In genomic region chr9:9412460-9413181, GRCm38 (mm10) we compare ENCODE assay signal across 14 mouse cellular contexts.
DNase-seq lines count a peak whose midpoint lies in the region; ATAC-seq and TF ChIP-seq lines count a peak whose summit lies in the region.
"Had no signal": no experiment of that assay in that cellular context is flagged by ENCODE, and none has a peak within 500 bp of the region (broad histone marks: within the 10 kb centered on the region; RNA-seq: fewer than 3 reads in every experiment).

No protein-coding gene starts in this region.

- no peak overlapping the region for H3K9ac ChIP-seq in midbrain, postnatal 0 days (replicated peaks; ENCODE audit: low read length, poor library complexity, severe bottlenecking)
- H3K9ac ChIP-seq in midbrain, embryonic 13.5 days (replicated peaks): no peak overlapping the region
- H3K9ac ChIP-seq in heart, embryonic 14.5 days (ENCODE audit: low read length): no peak overlapping the region
- H3K9ac ChIP-seq: liver, embryonic 15.5 days; neural tube, embryonic 13.5 days had no signal

- WGBS in midbrain, postnatal 0 days: 64% methylated on average over 3 of the region's 3 CpGs
- WGBS in midbrain, embryonic 13.5 days: 76% methylated on average over 3 of the region's 3 CpGs
- 37% methylated on average over 3 of the region's 3 CpGs for WGBS in heart, embryonic 14.5 days

- H3K27ac ChIP-seq in midbrain, postnatal 0 days (ENCODE audit: low read depth, low read length): no peak overlapping the region
- no peak overlapping the region for H3K27ac ChIP-seq in midbrain, embryonic 13.5 days
- H3K27ac ChIP-seq in heart, embryonic 14.5 days (replicated peaks in 1 of 2; ENCODE audit: control insufficient read depth in 1 of 2, insufficient read depth in 1 of 2, low read depth in 2 of 2, low read length in 2 of 2): peak overlapping the region in 1 of 2 experiments; percentile 35; a peak in 1 of 4 replicates
- H3K27ac ChIP-seq: liver, embryonic 15.5 days; neural tube, embryonic 13.5 days had no signal

- ATAC-seq in midbrain, postnatal 0 days (ENCODE audit: low FRiP score): no peak
- ATAC-seq in midbrain, embryonic 13.5 days: no peak
- ATAC-seq in heart, embryonic 14.5 days (ENCODE audit: insufficient number of reproducible peaks, insufficient read depth, low FRiP score, low read depth): peak; percentile 78
- peak; percentile 72 for ATAC-seq in megakaryocyte progenitor cell, adult 5-6 weeks (replicated peaks; ENCODE audit: poor library complexity)

- no peak for TF ChIP-seq CTCF in midbrain, postnatal 0 days (IDR thresholded peaks at IDR 0.05)

- no peaks in the 10 kb centered on the region for H3K36me3 ChIP-seq in midbrain, postnatal 0 days (ENCODE audit: insufficient read depth, low read length)
- H3K36me3 ChIP-seq in midbrain, embryonic 13.5 days: no peaks in the 10 kb centered on the region
- H3K36me3 ChIP-seq in heart, embryonic 14.5 days (ENCODE audit: control insufficient read depth, insufficient read depth, low read length): no peaks in the 10 kb centered on the region
- H3K36me3 ChIP-seq: liver, embryonic 15.5 days; neural tube, embryonic 13.5 days had no signal

- peak; percentile 39 to 42 for DNase-seq in cerebellum, postnatal 14 days
- DNase-seq in cerebellum, postnatal 4 days (ENCODE audit: low spot score in 2 of 2): no peak
- DNase-seq in midbrain, postnatal 0 days (ENCODE audit: low spot score): peak; percentile 40
- DNase-seq in thymus, adult 18-20 months: no peak
- no peak for DNase-seq in urinary bladder, postnatal 25 days (ENCODE audit: low spot score)
- DNase-seq: adrenal gland, postnatal 36 days; embryo, embryonic 11 days; kidney, postnatal 10 days; spleen, adult 18-20 months had no signal

- no peaks in the 10 kb centered on the region for H3K27me3 ChIP-seq in midbrain, postnatal 0 days (ENCODE audit: insufficient read depth, low read length)
- no peaks in the 10 kb centered on the region for H3K27me3 ChIP-seq in midbrain, embryonic 13.5 days
- H3K27me3 ChIP-seq in heart, embryonic 14.5 days (ENCODE audit: control insufficient read depth, insufficient read depth, low read length): no peaks in the 10 kb centered on the region
- H3K27me3 ChIP-seq: liver, embryonic 15.5 days; neural tube, embryonic 13.5 days had no signal

- H3K4me3 ChIP-seq in midbrain, postnatal 0 days (ENCODE audit: low read depth, low read length): no peak overlapping the region
- H3K4me3 ChIP-seq in midbrain, embryonic 13.5 days (replicated peaks): no peak overlapping the region
- no peak overlapping the region for H3K4me3 ChIP-seq in heart, embryonic 14.5 days (ENCODE audit: control insufficient read depth in 1 of 2, insufficient read depth in 1 of 2, low read depth in 1 of 2, low read length in 2 of 2)
- H3K4me3 ChIP-seq: liver, embryonic 15.5 days; neural tube, embryonic 13.5 days had no signal

- H3K4me2 ChIP-seq in midbrain, postnatal 0 days (ENCODE audit: low read depth, low read length, poor library complexity, severe bottlenecking): no peak overlapping the region
- no peak overlapping the region for H3K4me2 ChIP-seq in midbrain, embryonic 13.5 days (replicated peaks)
- no peak overlapping the region for H3K4me2 ChIP-seq in heart, embryonic 14.5 days (ENCODE audit: low read length)
- H3K4me2 ChIP-seq: liver, embryonic 15.5 days; neural tube, embryonic 13.5 days had no signal

- no peaks in the 10 kb centered on the region for H3K9me3 ChIP-seq in midbrain, postnatal 0 days (ENCODE audit: low read length)
- H3K9me3 ChIP-seq in midbrain, embryonic 13.5 days: no peaks in the 10 kb centered on the region
- no peaks in the 10 kb centered on the region for H3K9me3 ChIP-seq in heart, embryonic 14.5 days (ENCODE audit: control insufficient read depth, low read length)
- H3K9me3 ChIP-seq: liver, embryonic 15.5 days; neural tube, embryonic 13.5 days had no signal

- no peaks in the 10 kb centered on the region for H3K4me1 ChIP-seq in midbrain, postnatal 0 days (ENCODE audit: insufficient read depth, low read length)
- H3K4me1 ChIP-seq in midbrain, embryonic 13.5 days (replicated peaks): no peaks in the 10 kb centered on the region
- 0 out of 4 replicates have a peak, but pooled peaks cover 0 to 2% of the 10 kb centered on the region in 2 experiments for H3K4me1 ChIP-seq in heart, embryonic 14.5 days (ENCODE audit: control insufficient read depth in 2 of 2, insufficient read depth in 2 of 2, low read length in 2 of 2)
- H3K4me1 ChIP-seq: liver, embryonic 15.5 days; neural tube, embryonic 13.5 days had no signal

Comparison
In these comparisons a context has a peak if more than half of its experiments do, and no peak if none do; other contexts are left out.
1. DNase-seq: peak in cerebellum, postnatal 14 days (2 of 2) and midbrain, postnatal 0 days (single experiment); none in cerebellum, postnatal 4 days (0 of 2), thymus, adult 18-20 months (0 of 2) and urinary bladder, postnatal 25 days (single experiment).
2. ATAC-seq: peak in heart, embryonic 14.5 days (single experiment) and megakaryocyte progenitor cell, adult 5-6 weeks (single experiment); none in midbrain, postnatal 0 days (single experiment) and midbrain, embryonic 13.5 days (single experiment).